Mouse (Mus musculus): ENCODE data around the gene Rbm6. TPM values are rescaled to one million over a fixed set of nuclear protein-coding genes. Genes with fewer than 3 reads are reported as not detected.

Gene Rbm6
- polyA plus RNA-seq, 1 experiment from 2014 or later, result 71.2 TPM

DNA sequence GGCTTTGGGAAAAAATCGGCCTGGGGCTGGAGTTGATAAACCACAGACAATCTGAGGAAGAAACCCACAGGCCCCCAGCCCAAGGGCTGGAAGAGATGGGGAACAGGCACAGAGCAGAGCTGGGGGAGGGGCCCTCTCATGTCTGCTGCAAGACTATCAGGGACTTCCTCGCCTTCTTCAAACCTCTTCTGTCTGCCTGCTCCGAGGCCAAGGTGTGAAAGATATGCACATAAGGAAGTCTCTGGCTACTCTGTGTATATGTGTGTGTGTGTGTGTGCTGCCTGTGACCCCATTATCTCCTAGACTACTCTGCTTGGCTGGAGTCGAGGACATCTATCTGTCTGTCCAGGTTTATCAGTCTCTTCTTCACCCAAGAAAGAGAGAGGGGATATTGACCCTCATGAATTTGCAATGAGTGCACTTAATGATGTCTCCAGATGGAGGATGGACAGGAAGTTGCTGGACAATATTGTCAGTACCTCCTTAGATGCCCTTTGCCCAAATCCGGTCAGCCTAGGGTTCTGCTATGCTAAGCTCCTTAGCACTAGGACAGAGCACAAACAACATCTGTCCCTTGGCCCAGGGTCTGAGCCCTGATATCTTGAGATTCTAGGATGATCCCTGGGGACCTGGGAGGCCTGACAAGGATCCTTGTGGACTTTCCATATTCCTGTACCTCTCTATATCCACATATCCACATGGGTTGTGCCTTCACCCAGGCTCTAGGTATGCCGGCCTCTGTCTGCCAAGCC is 143.9 kb downstream of the Rbm6 start:
- H3K4me2 ChIP-seq (ENCODE audit: low read depth, low read length), result no peak overlapping the region
- no peaks in the 10 kb centered on the region for H3K27me3 ChIP-seq (ENCODE audit: control insufficient read depth, insufficient read depth, low read length)
- no peak overlapping the region for H3K9ac ChIP-seq (ENCODE audit: low read length)
- H3K4me1 ChIP-seq (ENCODE audit: control insufficient read depth, insufficient read depth, low read length), result peaks cover 25% of the 10 kb centered on the region
- no peak for ATAC-seq (ENCODE audit: insufficient read depth, low FRiP score)
- no peak overlapping the region for H3K4me3 ChIP-seq (replicated peaks; ENCODE audit: low read length)
- WGBS, result 63% methylated on average over 6 of the region's 6 CpGs
- no peak overlapping the region for H3K27ac ChIP-seq (ENCODE audit: low read length)
- H3K36me3 ChIP-seq (ENCODE audit: control insufficient read depth, insufficient read depth, low read length), result no peaks in the 10 kb centered on the region
- no peaks in the 10 kb centered on the region for H3K9me3 ChIP-seq (replicated peaks; ENCODE audit: control insufficient read depth, low read length)

DNA sequence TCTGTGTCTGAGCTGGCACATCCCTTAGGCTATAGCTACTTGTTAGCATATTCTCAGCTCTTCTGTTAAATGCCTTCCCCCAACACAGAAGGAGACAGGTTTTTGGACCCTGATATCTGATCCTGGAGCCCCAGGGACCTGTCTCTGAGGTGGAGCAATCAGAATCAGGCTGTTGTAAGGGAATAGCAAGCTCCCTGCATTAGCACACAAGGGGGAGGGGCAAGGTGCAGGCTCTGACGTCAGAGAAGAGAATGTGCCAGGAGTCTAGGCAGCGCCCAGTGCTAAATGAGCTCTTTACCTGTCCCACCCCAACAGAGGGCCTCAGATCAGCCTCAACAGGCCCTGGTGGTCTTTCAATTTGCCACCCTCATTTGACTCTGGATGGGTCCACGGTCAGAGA is 146.0 kb downstream of the Rbm6 start:
- 49% methylated on average over 3 of the region's 3 CpGs for WGBS
- peaks cover 45% of the 10 kb centered on the region for H3K4me1 ChIP-seq (ENCODE audit: control insufficient read depth, insufficient read depth, low read length)
- H3K27ac ChIP-seq (ENCODE audit: low read length), result no peak overlapping the region
- H3K4me2 ChIP-seq (ENCODE audit: low read depth, low read length), result no peak overlapping the region
- H3K27me3 ChIP-seq (ENCODE audit: control insufficient read depth, insufficient read depth, low read length), result no peaks in the 10 kb centered on the region
- ATAC-seq (ENCODE audit: insufficient read depth, low FRiP score), result no peak
- no peaks in the 10 kb centered on the region for H3K36me3 ChIP-seq (ENCODE audit: control insufficient read depth, insufficient read depth, low read length)
- H3K4me3 ChIP-seq (replicated peaks; ENCODE audit: low read length), result no peak overlapping the region
- H3K9me3 ChIP-seq (replicated peaks; ENCODE audit: control insufficient read depth, low read length), result no peaks in the 10 kb centered on the region
- H3K9ac ChIP-seq (ENCODE audit: low read length), result no peak overlapping the region

DNA sequence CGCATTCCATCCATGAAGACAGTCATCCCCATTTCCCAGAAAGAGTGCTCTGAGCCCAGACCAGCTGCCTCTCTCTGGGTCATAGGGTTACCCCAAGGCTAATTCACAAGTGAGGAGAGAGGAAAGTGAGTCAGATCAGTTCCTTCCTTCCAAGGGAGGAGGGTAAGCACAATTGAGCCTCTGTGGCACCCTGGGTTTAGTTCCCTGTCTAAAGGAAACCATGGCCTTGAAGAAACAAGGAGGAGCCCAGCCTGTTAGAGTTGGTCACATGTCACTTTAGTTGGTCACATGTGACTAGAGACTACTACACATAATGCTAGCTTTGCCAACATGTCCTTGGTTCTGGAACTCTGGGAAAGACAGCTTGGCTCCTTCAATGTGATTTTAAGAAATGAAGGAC is 148.2 kb downstream of the Rbm6 start:
- WGBS, result 76% methylated on average over 1 of the region's 1 CpGs
- peaks cover 45% of the 10 kb centered on the region for H3K4me1 ChIP-seq (ENCODE audit: control insufficient read depth, insufficient read depth, low read length)
- H3K36me3 ChIP-seq (ENCODE audit: control insufficient read depth, insufficient read depth, low read length), result no peaks in the 10 kb centered on the region
- ATAC-seq (ENCODE audit: insufficient read depth, low FRiP score), result no peak
- H3K9ac ChIP-seq (ENCODE audit: low read length), result no peak overlapping the region
- peak overlapping the region; percentile 84 for H3K27ac ChIP-seq (ENCODE audit: low read length)
- no peaks in the 10 kb centered on the region for H3K9me3 ChIP-seq (replicated peaks; ENCODE audit: control insufficient read depth, low read length)
- no peak overlapping the region for H3K4me2 ChIP-seq (ENCODE audit: low read depth, low read length)
- no peak overlapping the region for H3K4me3 ChIP-seq (replicated peaks; ENCODE audit: low read length)
- no peaks in the 10 kb centered on the region for H3K27me3 ChIP-seq (ENCODE audit: control insufficient read depth, insufficient read depth, low read length)

DNA sequence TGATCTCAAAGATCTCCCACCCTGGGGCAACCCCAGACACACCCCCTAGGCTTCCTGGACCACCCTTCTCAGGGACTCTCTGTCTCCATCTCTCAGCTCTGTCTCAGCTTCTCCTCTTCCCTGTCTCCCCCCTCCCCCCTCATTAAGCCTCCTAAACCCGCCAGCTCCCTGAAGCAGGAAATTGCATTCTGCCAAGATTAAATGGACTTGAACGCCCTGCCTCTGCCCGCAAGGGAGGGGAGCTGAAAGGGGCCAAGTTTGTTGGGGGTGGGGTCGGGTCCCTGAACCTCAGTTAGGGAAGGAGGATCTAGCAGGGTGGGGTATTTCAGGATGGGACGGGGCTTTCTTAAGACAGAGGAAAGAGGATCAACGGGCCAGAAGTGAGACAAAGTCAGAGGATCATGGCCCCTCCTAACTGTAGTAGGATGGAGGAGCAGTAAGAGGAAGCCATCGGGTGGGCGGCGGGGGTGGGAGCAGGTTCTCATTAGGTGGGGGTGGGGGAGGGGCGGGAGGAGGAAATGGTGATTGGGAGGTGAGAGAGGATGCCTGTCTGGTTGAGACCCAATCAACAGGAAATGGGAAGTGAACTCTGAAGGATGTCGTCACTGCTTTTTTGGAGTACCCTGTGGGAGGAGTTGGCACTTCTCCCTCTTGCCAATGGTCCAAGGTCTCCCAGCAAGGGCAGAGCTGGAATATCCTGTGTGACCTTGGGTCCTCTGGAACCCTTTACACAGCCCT is 149.1 kb downstream of the Rbm6 start:
- 2% methylated on average over 11 of the region's 11 CpGs for WGBS
- Histone ChIP-seq H3K9me3 (replicated peaks; ENCODE audit: control insufficient read depth, low read length) (no peaks in the 10 kb centered on the region), H3K4me2 (ENCODE audit: low read depth, low read length) (peak overlapping the region; percentile 53), H3K4me3 (replicated peaks; ENCODE audit: low read length) (peak overlapping the region; percentile 11; the same call in 1 of the 2 replicates), H3K36me3 (ENCODE audit: control insufficient read depth, insufficient read depth, low read length) (no peaks in the 10 kb centered on the region), H3K9ac (ENCODE audit: low read length) (peak overlapping the region; percentile 62), H3K27ac (ENCODE audit: low read length) (peak overlapping the region; percentile 84), H3K4me1 (ENCODE audit: control insufficient read depth, insufficient read depth, low read length) (peaks cover 45% of the 10 kb centered on the region), H3K27me3 (ENCODE audit: control insufficient read depth, insufficient read depth, low read length) (no peaks in the 10 kb centered on the region)
- peak; percentile 41 for ATAC-seq (ENCODE audit: insufficient read depth, low FRiP score)

Other genes starting within 250 kb of the Rbm6 start
- gene Gnai2, start 237.9 kb downstream of the Rbm6 start, polyA plus RNA-seq (2015; fragmentation: Nextera tagmentation; extraction: Ambion mirVana), result 308 and 311 TPM in 2 replicates
- gene Slc38a3, start 203.7 kb downstream of the Rbm6 start, polyA plus RNA-seq (2015; fragmentation: Nextera tagmentation; extraction: Ambion mirVana), result 13.0 and 15.1 TPM in 2 replicates
- 0.42 and 2.0 TPM in 2 replicates for gene Gnat1, start 193.5 kb downstream of the Rbm6 start, polyA plus RNA-seq (2015; fragmentation: Nextera tagmentation; extraction: Ambion mirVana)
- 15.1 and 16.8 TPM in 2 replicates for gene Sema3f, start 162.8 kb downstream of the Rbm6 start, polyA plus RNA-seq (2015; fragmentation: Nextera tagmentation; extraction: Ambion mirVana)
- 183 and 187 TPM in 2 replicates for gene Rbm5, start 102.2 kb downstream of the Rbm6 start, polyA plus RNA-seq (2015; fragmentation: Nextera tagmentation; extraction: Ambion mirVana)
- 23.2 and 26.7 TPM in 2 replicates for gene Mon1a, start 14.9 kb upstream of the Rbm6 start, polyA plus RNA-seq (2015; fragmentation: Nextera tagmentation; extraction: Ambion mirVana)
- gene Mst1r, start 33.6 kb upstream of the Rbm6 start, polyA plus RNA-seq (2015; fragmentation: Nextera tagmentation; extraction: Ambion mirVana), result 15.8 and 17.9 TPM in 2 replicates
- gene Actl11, start 55.2 kb upstream of the Rbm6 start, polyA plus RNA-seq (2015; fragmentation: Nextera tagmentation; extraction: Ambion mirVana), result not detected in 2 replicates
- gene Camkv, start 62.4 kb upstream of the Rbm6 start, polyA plus RNA-seq (2015; fragmentation: Nextera tagmentation; extraction: Ambion mirVana), result 2.6 and 2.9 TPM in 2 replicates
- gene Traip, start 76.9 kb upstream of the Rbm6 start, polyA plus RNA-seq (2015; fragmentation: Nextera tagmentation; extraction: Ambion mirVana), result 16.4 and 20.4 TPM in 2 replicates
- gene Uba7, start 102.3 kb upstream of the Rbm6 start, polyA plus RNA-seq (2015; fragmentation: Nextera tagmentation; extraction: Ambion mirVana), result 34.8 and 40.0 TPM in 2 replicates
- 5.9 and 7.5 TPM in 2 replicates for gene Gm20661, start 109.8 kb upstream of the Rbm6 start, polyA plus RNA-seq (2015; fragmentation: Nextera tagmentation; extraction: Ambion mirVana)
- gene Inka1, start 112.6 kb upstream of the Rbm6 start, polyA plus RNA-seq (2015; fragmentation: Nextera tagmentation; extraction: Ambion mirVana), result 42.6 and 42.7 TPM in 2 replicates
- 12.2 and 12.7 TPM in 2 replicates for gene Cdhr4, start 119.3 kb upstream of the Rbm6 start, polyA plus RNA-seq (2015; fragmentation: Nextera tagmentation; extraction: Ambion mirVana)
- 0.52 and 0.67 TPM in 2 replicates for gene Gm20662, start 123.1 kb upstream of the Rbm6 start, polyA plus RNA-seq (2015; fragmentation: Nextera tagmentation; extraction: Ambion mirVana)
- 50.5 and 50.6 TPM in 2 replicates for gene Ip6k1, start 129.3 kb upstream of the Rbm6 start, polyA plus RNA-seq (2015; fragmentation: Nextera tagmentation; extraction: Ambion mirVana)
- gene Gmppb, start 176.0 kb upstream of the Rbm6 start, polyA plus RNA-seq (2015; fragmentation: Nextera tagmentation; extraction: Ambion mirVana), result 49.3 and 56.1 TPM in 2 replicates
- gene Amigo3, start 179.9 kb upstream of the Rbm6 start, polyA plus RNA-seq (2015; fragmentation: Nextera tagmentation; extraction: Ambion mirVana), result 3.9 and 4.5 TPM in 2 replicates
- gene Mst1, start 207.2 kb upstream of the Rbm6 start, polyA plus RNA-seq (2015; fragmentation: Nextera tagmentation; extraction: Ambion mirVana), result 7.8 and 8.7 TPM in 2 replicates
- gene Rnf123, start 210.1 kb upstream of the Rbm6 start, polyA plus RNA-seq (2015; fragmentation: Nextera tagmentation; extraction: Ambion mirVana), result 31.2 and 32.8 TPM in 2 replicates
- 75.1 and 82.7 TPM in 2 replicates for gene Apeh, start 221.4 kb upstream of the Rbm6 start, polyA plus RNA-seq (2015; fragmentation: Nextera tagmentation; extraction: Ambion mirVana)

All from stomach, embryonic 16.5 days (tissue).